Mouse (Mus musculus) limb, embryonic 11.5 days (tissue): ENCODE results near the gene Hoxb6. TPM values are rescaled to one million over a fixed set of nuclear protein-coding genes. Genes with fewer than 3 reads are reported as not detected.

Experiments used
- ATAC-seq: fragments of 200-750 bp; cut with Nextera tagmentation; 2 replicates; pipeline ENCODE4 v1.8.0; 2017; ENCODE audit warnings: low read depth; ENCODE audit not compliant: insufficient number of reproducible peaks, low FRiP score, low TSS enrichment
- DNase-seq: peaks from one replicate; pipeline ENCODE4 v3.0.0-alpha.2; 2015; ENCODE audit warnings: low spot score
- H3K27ac ChIP-seq: fragments of 300-500 bp; sonication (generic); replicated peaks from 2 replicates; pipeline ENCODE4 v1.5.1; 2014; ENCODE audit warnings: low read depth, mild to moderate bottlenecking, low read length
- H3K27me3 ChIP-seq: fragments of 300-500 bp; sonication (generic); 2 replicates; pipeline ENCODE4 v1.6.1; 2014; ENCODE audit warnings: mild to moderate bottlenecking, low read length, mixed read lengths; ENCODE audit not compliant: control insufficient read depth, insufficient read depth
- H3K36me3 ChIP-seq: fragments of 300-500 bp; sonication (generic); 2 replicates; pipeline ENCODE4 v1.6.1; 2014; ENCODE audit warnings: mild to moderate bottlenecking, low read length, moderate library complexity, mixed read lengths; ENCODE audit not compliant: control insufficient read depth, insufficient read depth
- H3K4me1 ChIP-seq: fragments of 300-500 bp; sonication (generic); 2 replicates; pipeline ENCODE4 v1.6.1; 2014; ENCODE audit warnings: low read length, mixed read lengths; ENCODE audit not compliant: control insufficient read depth, insufficient read depth
- H3K4me2 ChIP-seq: fragments of 300-500 bp; sonication (generic); 2 replicates; pipeline ENCODE4 v1.6.1; 2014; ENCODE audit warnings: low read depth, mild to moderate bottlenecking, moderate library complexity; ENCODE audit not compliant: severe bottlenecking
- H3K4me3 ChIP-seq: fragments of 300-500 bp; sonication (generic); 2 replicates; pipeline ENCODE4 v1.5.1; 2014; ENCODE audit warnings: low read depth, low read length
- H3K9ac ChIP-seq: fragments of 300-500 bp; sonication (generic); 2 replicates; pipeline ENCODE4 v1.6.1; 2014; ENCODE audit warnings: mild to moderate bottlenecking, low read length
- H3K9me3 ChIP-seq: fragments of 300-500 bp; sonication (generic); 2 replicates; pipeline ENCODE4 v1.6.1; 2016; ENCODE audit warnings: low read length; ENCODE audit not compliant: control insufficient read depth
- WGBS: fragments of 180-500 bp; shearing (Covaris S2); extraction: QIAGEN DNeasy Blood & Tissue Kit; methylation state at CpG from one replicate; pipeline ENCODE4 v1.1.7; 2014; 5-methylcytosine and 5-hydroxymethylcytosine counted together
- polyA plus RNA-seq: library from polyadenylated mRNA; unstranded; fragments of >200 nt; fragmentation: Nextera tagmentation; extraction: Ambion mirVana; gene quantifications from 2 replicates; pipeline ENCODE4 v1.2.1, GENCODE M21; 2014

The Hoxb6 gene
- polyA plus RNA-seq: 1.9 and 2.8 TPM in 2 replicates

DNA sequence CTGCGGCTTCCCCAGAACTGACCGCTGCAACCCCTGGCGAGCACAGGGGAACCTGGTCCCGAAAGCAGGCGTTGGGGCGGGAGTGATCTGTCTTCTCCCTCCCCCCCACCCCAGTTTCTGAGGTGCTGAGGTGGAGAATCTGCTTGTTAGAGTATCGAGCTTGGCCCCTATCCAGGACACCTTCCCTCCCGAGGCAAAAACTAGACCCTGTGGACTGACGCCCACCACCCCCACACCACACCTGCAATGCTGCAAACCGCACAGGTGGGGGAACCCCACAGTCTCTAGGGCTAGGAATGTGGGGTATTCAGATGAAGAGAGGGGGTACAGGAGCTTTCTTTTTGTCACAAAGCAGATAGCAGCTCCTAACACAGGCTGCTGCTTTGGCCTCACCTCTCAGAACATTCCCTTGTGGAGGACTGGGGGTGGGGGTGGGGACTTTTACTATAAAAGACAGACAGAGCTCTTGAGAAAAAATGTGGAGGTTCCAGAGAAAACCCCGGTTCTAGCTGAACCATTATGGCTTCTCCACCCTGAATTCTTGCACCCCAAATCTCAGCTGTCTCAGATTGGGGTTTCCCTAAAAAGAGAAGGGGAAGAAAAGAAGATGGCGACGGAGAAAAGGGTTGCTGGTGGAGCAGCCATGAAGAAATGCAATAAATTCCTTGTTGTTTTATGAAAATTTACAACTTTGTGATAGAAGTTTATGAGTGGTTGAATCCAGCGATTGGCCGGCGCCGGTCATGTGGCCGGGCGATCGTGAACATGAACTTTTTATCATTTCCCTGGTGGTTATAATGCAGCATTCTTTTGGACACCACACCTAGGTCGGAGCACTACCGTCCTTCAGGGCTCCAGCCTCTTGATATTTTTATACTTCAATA is at the start of gene Hoxb6:
Gene Hoxb6 (plus strand): TSS at position 796 of the 884 bp plus-strand sequence.
- Histone ChIP-seq H3K4me3 (peak within 1 kb of the TSS; percentile 27), H3K36me3 (no peaks in the 10 kb centered on the region), H3K9ac (peak within 1 kb of the TSS; percentile 23; the same call in 1 of the 2 replicates), H3K27me3 (peaks cover 84% of the 10 kb centered on the region), H3K4me2 (peak within 1 kb of the TSS; percentile 31), H3K9me3 (no peaks in the 10 kb centered on the region), H3K27ac (no peak within 1 kb of the TSS), H3K4me1 (peaks cover 14% of the 10 kb centered on the region; the same call in 1 of the 2 replicates)
- no peak for DNase-seq
- WGBS: 3% methylated on average over 22 of the region's 22 CpGs
- ATAC-seq: no peak

DNA sequence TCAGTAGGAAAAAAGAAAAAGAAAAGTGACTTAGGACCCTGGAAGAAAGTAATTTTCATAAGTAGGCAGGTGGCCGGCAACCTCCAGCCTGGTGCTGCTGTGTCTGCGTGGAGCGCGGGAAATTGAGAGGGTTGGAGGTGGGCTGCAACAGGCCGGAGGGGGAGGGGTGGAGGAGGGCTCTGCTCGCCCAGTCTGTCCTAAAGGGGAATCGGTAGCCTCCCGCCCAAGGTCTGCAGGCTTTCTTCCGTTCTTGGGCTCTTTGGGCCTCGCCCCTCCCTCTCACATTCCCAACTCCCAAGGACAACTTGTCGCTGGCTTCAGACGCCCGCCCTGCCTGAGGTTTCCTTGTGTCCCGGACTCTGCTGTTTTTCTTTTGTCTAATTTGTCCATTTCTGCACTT is 41.4 kb upstream of the Hoxb6 start:
- Histone ChIP-seq H3K4me1 (peaks cover 8% of the 10 kb centered on the region), H3K9me3 (no peaks in the 10 kb centered on the region), H3K27me3 (peaks cover 51% of the 10 kb centered on the region), H3K27ac (no peak overlapping the region), H3K4me3 (peak overlapping the region; percentile 43; the same call in 1 of the 2 replicates), H3K9ac (peak overlapping the region; percentile 58), H3K4me2 (peak overlapping the region; percentile 53), H3K36me3 (no peaks in the 10 kb centered on the region)
- peak; percentile 76 for DNase-seq
- ATAC-seq: 0 out of 2 replicates have a peak, but pooled peaks have one; percentile 31
- under 1% methylated on average over 14 of the region's 14 CpGs for WGBS

DNA sequence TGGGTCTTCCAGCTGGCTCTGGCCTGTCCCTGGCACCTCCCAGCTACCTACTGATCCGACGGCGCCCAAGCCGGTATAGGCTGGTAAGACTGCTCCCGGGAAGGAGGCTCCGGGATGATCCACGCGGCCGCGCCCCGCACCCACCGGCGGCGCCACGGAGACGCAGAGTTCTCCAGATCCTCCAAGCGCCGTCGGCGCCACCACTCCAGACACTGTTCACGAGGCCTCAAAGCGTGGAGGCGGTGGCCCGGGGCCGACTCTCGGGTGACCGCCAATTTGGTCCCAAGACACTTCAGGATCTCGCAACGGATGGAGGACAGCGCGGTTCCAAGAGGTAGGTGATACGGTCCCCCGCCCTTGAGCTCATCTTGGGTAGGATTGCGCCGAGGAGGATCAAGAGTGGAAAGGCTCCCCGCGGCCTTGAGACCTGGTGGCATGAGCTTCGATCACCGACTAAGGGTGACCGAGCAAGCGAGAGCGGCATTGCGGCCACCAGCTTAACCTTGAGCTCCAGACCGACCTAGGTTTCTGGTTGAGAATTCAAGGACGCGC is 40.7 kb upstream of the Hoxb6 start:
- under 1% methylated on average over 46 of the region's 46 CpGs for WGBS
- Histone ChIP-seq H3K9ac (peak overlapping the region; percentile 58), H3K4me2 (peak overlapping the region; percentile 53), H3K4me1 (peaks cover 8% of the 10 kb centered on the region), H3K27ac (peak overlapping the region; percentile 33; the same call in 1 of the 2 replicates), H3K4me3 (peak overlapping the region; percentile 43), H3K9me3 (no peaks in the 10 kb centered on the region), H3K27me3 (peaks cover 56% of the 10 kb centered on the region), H3K36me3 (no peaks in the 10 kb centered on the region)
- ATAC-seq (no peak), DNase-seq (peak; percentile 66)

DNA sequence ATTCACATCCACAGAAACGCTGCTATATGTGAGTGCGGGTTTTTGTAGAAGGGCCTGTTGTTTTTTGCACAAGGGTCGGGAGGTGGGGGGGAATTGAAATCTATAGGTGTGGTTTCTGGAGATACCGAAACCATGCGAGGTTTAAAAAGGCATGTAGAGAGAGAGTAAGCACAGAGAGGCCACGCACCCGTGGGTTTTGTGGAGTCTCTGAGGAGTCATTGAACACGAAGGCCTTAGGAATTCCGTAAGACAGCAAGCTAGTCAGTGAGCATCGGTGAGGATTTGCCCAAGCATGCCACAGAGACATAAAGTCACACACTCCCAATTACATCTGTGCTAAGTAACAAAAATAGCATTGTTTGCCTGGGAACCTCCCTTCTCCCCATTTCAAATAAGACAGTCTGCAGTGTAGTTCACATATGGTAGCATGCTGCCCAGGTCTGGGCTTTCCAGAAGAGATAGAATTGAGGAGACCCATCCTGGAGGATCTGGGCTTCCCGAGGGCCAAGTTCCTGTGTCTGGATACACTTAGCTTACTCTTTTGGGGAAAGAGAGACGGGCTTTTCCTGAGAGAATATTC is 39.6 kb upstream of the Hoxb6 start:
- ATAC-seq (no peak), DNase-seq (peak; percentile 41)
- Histone ChIP-seq H3K36me3 (no peaks in the 10 kb centered on the region), H3K27ac (no peak overlapping the region), H3K27me3 (peaks cover 61% of the 10 kb centered on the region), H3K9ac (peak overlapping the region; percentile 58), H3K4me3 (peak overlapping the region; percentile 43), H3K9me3 (no peaks in the 10 kb centered on the region), H3K4me1 (peaks cover 8% of the 10 kb centered on the region), H3K4me2 (peak overlapping the region; percentile 53)
- 2% methylated on average over 12 of the region's 12 CpGs for WGBS

DNA sequence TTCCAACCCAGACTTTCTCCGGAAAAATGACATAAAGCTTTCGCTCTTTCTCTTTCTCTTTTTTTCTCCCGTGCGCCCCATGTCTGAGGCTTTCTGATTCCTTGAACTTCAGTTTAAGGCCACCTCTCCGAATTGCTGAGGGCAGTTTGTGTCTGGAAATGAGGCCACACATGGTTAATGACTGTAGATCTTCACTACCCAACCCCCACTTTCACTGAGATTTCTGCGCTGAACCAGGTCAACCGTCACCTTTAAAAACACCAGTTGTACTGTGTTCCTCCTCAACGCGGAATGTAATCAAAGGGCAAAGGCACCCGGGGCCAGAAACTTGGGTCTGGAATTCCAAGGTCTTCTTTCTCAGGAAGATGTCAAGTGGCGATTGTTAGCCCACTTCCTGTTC is 38.1 kb upstream of the Hoxb6 start:
- Histone ChIP-seq H3K27ac (no peak overlapping the region), H3K9me3 (no peaks in the 10 kb centered on the region), H3K4me3 (no peak overlapping the region), H3K4me1 (peaks cover 8% of the 10 kb centered on the region), H3K4me2 (peak overlapping the region; percentile 0; the same call in 1 of the 2 replicates), H3K27me3 (peaks cover 75% of the 10 kb centered on the region), H3K9ac (no peak overlapping the region), H3K36me3 (no peaks in the 10 kb centered on the region)
- DNase-seq: peak; percentile 37
- ATAC-seq: no peak
- WGBS: 2% methylated on average over 11 of the region's 11 CpGs

GRCm38 (mm10) chr11:96255111-96255995 is 36.9 kb upstream of the Hoxb6 start:
- no peaks in the 10 kb centered on the region for H3K9me3 ChIP-seq
- H3K4me1 ChIP-seq: peaks cover 12% of the 10 kb centered on the region
- peak overlapping the region; percentile 22; the same call in 1 of the 2 replicates for H3K9ac ChIP-seq
- H3K27ac ChIP-seq: no peak overlapping the region
- H3K36me3 ChIP-seq: no peaks in the 10 kb centered on the region
- DNase-seq (peak; percentile 55), ATAC-seq (no peak)
- H3K27me3 ChIP-seq: peaks cover 80% of the 10 kb centered on the region
- H3K4me2 ChIP-seq: peak overlapping the region; percentile 18
- H3K4me3 ChIP-seq: no peak overlapping the region
- 1% methylated on average over 39 of the region's 39 CpGs for WGBS

DNA sequence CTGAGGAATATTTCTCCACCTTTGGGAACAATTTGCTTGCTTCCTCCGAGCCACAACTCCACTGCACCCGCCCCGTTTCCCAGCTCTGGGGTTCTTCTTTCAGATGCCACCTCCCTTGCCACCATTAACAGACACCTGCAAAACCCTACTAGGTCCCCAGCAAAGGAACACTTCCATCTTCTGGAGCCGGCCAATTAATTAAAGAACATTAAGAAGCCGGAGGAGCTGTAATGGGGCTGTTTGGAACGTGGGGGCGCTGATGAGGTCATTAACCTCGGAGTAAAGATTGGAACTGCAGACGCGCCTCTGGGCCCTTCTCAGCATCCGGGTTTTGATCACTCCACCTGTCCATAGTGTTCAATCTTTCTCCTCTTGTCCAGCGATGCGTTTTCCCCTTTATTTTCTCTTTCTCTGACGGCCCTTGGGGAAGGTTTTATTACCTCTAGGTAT is 36.3 kb upstream of the Hoxb6 start:
- peaks cover 80% of the 10 kb centered on the region for H3K27me3 ChIP-seq
- H3K36me3 ChIP-seq: no peaks in the 10 kb centered on the region
- 2% methylated on average over 14 of the region's 14 CpGs for WGBS
- DNase-seq (peak; percentile 47), ATAC-seq (no peak)
- H3K4me3 ChIP-seq: no peak overlapping the region
- H3K4me2 ChIP-seq: no peak overlapping the region; the same call in 1 of the 2 replicates
- peaks cover 16% of the 10 kb centered on the region for H3K4me1 ChIP-seq
- H3K9ac ChIP-seq: no peak overlapping the region
- H3K9me3 ChIP-seq: no peaks in the 10 kb centered on the region
- no peak overlapping the region for H3K27ac ChIP-seq
